Mouse (Mus musculus): ENCODE measurements around the gene Gm128. TPM values are rescaled to one million over a fixed set of nuclear protein-coding genes. Genes with fewer than 3 reads are reported as not detected.

Gene Gm128
- polyA plus RNA-seq, 1 experiment from 2014 or later, result 0.21 TPM

- H3K9me3 ChIP-seq (ENCODE audit: control insufficient read depth, low read length), result no peaks in the 10 kb centered on the region
- TF ChIP-seq CTCF (IDR thresholded peaks at IDR 0.05; ENCODE audit: low read depth), result no peak
- no peak for TF ChIP-seq EP300 (optimal IDR thresholded peaks at IDR 0.05)
- H3K27ac ChIP-seq (replicated peaks), result peak overlapping the region; percentile 49; the same call in 1 of the 2 replicates
- no peaks in the 10 kb centered on the region for H3K27me3 ChIP-seq (ENCODE audit: control insufficient read depth, insufficient read depth, low read length)
- DNase-seq (ENCODE audit: low spot score) (no peak), ATAC-seq (ENCODE audit: low FRiP score, low TSS enrichment) (no peak)
- 57% methylated on average over 5 of the region's 5 CpGs for WGBS
- no peak overlapping the region for H3K4me3 ChIP-seq (ENCODE audit: low read depth, low read length)
- no peak overlapping the region for H3K9ac ChIP-seq (ENCODE audit: low read length)
- peaks cover 7% of the 10 kb centered on the region for H3K36me3 ChIP-seq (ENCODE audit: control insufficient read depth, insufficient read depth, low read length)
- no peak overlapping the region; the same call in 1 of the 2 replicates for H3K4me2 ChIP-seq (replicated peaks; ENCODE audit: low read depth)
- H3K4me1 ChIP-seq (replicated peaks; ENCODE audit: control insufficient read depth, insufficient read depth), result no peaks in the 10 kb centered on the region
Observed at GRCm38 (mm10) chr3:95286011-95286410, 44.6 kb upstream of the Gm128 start.

- H3K27ac ChIP-seq (replicated peaks), result 0 out of 2 replicates have a peak overlapping the region, but pooled peaks have one; percentile 58
- peak overlapping the region; percentile 80 for H3K4me2 ChIP-seq (replicated peaks; ENCODE audit: low read depth)
- H3K36me3 ChIP-seq (ENCODE audit: control insufficient read depth, insufficient read depth, low read length), result peaks cover 7% of the 10 kb centered on the region
- WGBS, result 90% methylated on average over 5 of the region's 5 CpGs
- ATAC-seq (ENCODE audit: low FRiP score, low TSS enrichment) (no peak), DNase-seq (ENCODE audit: low spot score) (no peak)
- H3K9ac ChIP-seq (ENCODE audit: low read length), result no peak overlapping the region
- TF ChIP-seq EP300 (optimal IDR thresholded peaks at IDR 0.05), result no peak
- no peak for TF ChIP-seq CTCF (IDR thresholded peaks at IDR 0.05; ENCODE audit: low read depth)
- H3K9me3 ChIP-seq (ENCODE audit: control insufficient read depth, low read length), result no peaks in the 10 kb centered on the region
- H3K4me1 ChIP-seq (replicated peaks; ENCODE audit: control insufficient read depth, insufficient read depth), result no peaks in the 10 kb centered on the region
- H3K4me3 ChIP-seq (ENCODE audit: low read depth, low read length), result no peak overlapping the region
- no peaks in the 10 kb centered on the region for H3K27me3 ChIP-seq (ENCODE audit: control insufficient read depth, insufficient read depth, low read length)
Observed at GRCm38 (mm10) chr3:95285390-95285789, 44.0 kb upstream of the Gm128 start.

GRCm38 (mm10) chr3:95284501-95285281, 43.3 kb upstream of the Gm128 start:
- Histone ChIP-seq H3K36me3 (ENCODE audit: control insufficient read depth, insufficient read depth, low read length) (peaks cover 7% of the 10 kb centered on the region), H3K27ac (replicated peaks) (peak overlapping the region; percentile 0; the same call in 1 of the 2 replicates), H3K9ac (ENCODE audit: low read length) (no peak overlapping the region), H3K4me1 (replicated peaks; ENCODE audit: control insufficient read depth, insufficient read depth) (no peaks in the 10 kb centered on the region), H3K4me2 (replicated peaks; ENCODE audit: low read depth) (peak overlapping the region; percentile 80), H3K4me3 (ENCODE audit: low read depth, low read length) (peak overlapping the region; percentile 73), H3K27me3 (ENCODE audit: control insufficient read depth, insufficient read depth, low read length) (no peaks in the 10 kb centered on the region), H3K9me3 (ENCODE audit: control insufficient read depth, low read length) (no peaks in the 10 kb centered on the region)
- ATAC-seq (ENCODE audit: low FRiP score, low TSS enrichment) (no peak), DNase-seq (ENCODE audit: low spot score) (no peak)
- 72% methylated on average over 12 of the region's 12 CpGs for WGBS
- TF ChIP-seq CTCF (IDR thresholded peaks at IDR 0.05; ENCODE audit: low read depth) (no peak), EP300 (optimal IDR thresholded peaks at IDR 0.05) (no peak)

- peak overlapping the region; percentile 73 for H3K4me3 ChIP-seq (ENCODE audit: low read depth, low read length)
- no peak for TF ChIP-seq EP300 (optimal IDR thresholded peaks at IDR 0.05)
- TF ChIP-seq CTCF (IDR thresholded peaks at IDR 0.05; ENCODE audit: low read depth), result no peak
- peak overlapping the region; percentile 80 for H3K4me2 ChIP-seq (replicated peaks; ENCODE audit: low read depth)
- ATAC-seq (ENCODE audit: low FRiP score, low TSS enrichment), result no peak
- DNase-seq (ENCODE audit: low spot score), result no peak
- 17% methylated on average over 1 of the region's 1 CpGs for WGBS
- peak overlapping the region; percentile 98 for H3K27ac ChIP-seq (replicated peaks)
- H3K4me1 ChIP-seq (replicated peaks; ENCODE audit: control insufficient read depth, insufficient read depth), result no peaks in the 10 kb centered on the region
- H3K9ac ChIP-seq (ENCODE audit: low read length), result peak overlapping the region; percentile 92
- H3K27me3 ChIP-seq (ENCODE audit: control insufficient read depth, insufficient read depth, low read length), result no peaks in the 10 kb centered on the region
- H3K9me3 ChIP-seq (ENCODE audit: control insufficient read depth, low read length), result no peaks in the 10 kb centered on the region
- H3K36me3 ChIP-seq (ENCODE audit: control insufficient read depth, insufficient read depth, low read length), result peaks cover 7% of the 10 kb centered on the region
Observed at GRCm38 (mm10) chr3:95284062-95284461, 42.7 kb upstream of the Gm128 start.

GRCm38 (mm10) chr3:95283589-95283941, 42.2 kb upstream of the Gm128 start:
- no peaks in the 10 kb centered on the region for H3K9me3 ChIP-seq (ENCODE audit: control insufficient read depth, low read length)
- DNase-seq (ENCODE audit: low spot score) (no peak), ATAC-seq (ENCODE audit: low FRiP score, low TSS enrichment) (no peak)
- H3K27ac ChIP-seq (replicated peaks), result peak overlapping the region; percentile 98
- H3K4me1 ChIP-seq (replicated peaks; ENCODE audit: control insufficient read depth, insufficient read depth), result no peaks in the 10 kb centered on the region
- H3K4me3 ChIP-seq (ENCODE audit: low read depth, low read length), result peak overlapping the region; percentile 73
- H3K4me2 ChIP-seq (replicated peaks; ENCODE audit: low read depth), result peak overlapping the region; percentile 80
- peaks cover 7% of the 10 kb centered on the region for H3K36me3 ChIP-seq (ENCODE audit: control insufficient read depth, insufficient read depth, low read length)
- TF ChIP-seq EP300 (optimal IDR thresholded peaks at IDR 0.05), result no peak
- no peak for TF ChIP-seq CTCF (IDR thresholded peaks at IDR 0.05; ENCODE audit: low read depth)
- no peaks in the 10 kb centered on the region for H3K27me3 ChIP-seq (ENCODE audit: control insufficient read depth, insufficient read depth, low read length)
- WGBS, result 0% methylated on average over 7 of the region's 7 CpGs
- H3K9ac ChIP-seq (ENCODE audit: low read length), result peak overlapping the region; percentile 92

Data from stomach, postnatal 0 days (tissue).